Mouse (Mus musculus): ENCODE results near the gene Hps5. TPM values are rescaled to one million over a fixed set of nuclear protein-coding genes. Genes with fewer than 3 reads are reported as not detected.
"Not testable (repeated sequence)": the region's sequence is repeated elsewhere in the genome, so short reads cannot be mapped to it uniquely, and the experiment has no call there.

Hps5 gene
- polyA plus RNA-seq, 1 experiment from 2014 or later = 12.7 TPM

GRCm38 (mm10) chr7:46829911-46830310, 34.0 kb upstream of the Hps5 start:
- Histone ChIP-seq H3K27ac (ENCODE audit: low read length) (no peak overlapping the region), H3K4me3 (ENCODE audit: low read depth, low read length) (no peak overlapping the region), H3K9me3 (ENCODE audit: low read length) (no peaks in the 10 kb centered on the region), H3K4me2 (replicated peaks; ENCODE audit: low read depth, low read length) (no peak overlapping the region), H3K27me3 (replicated peaks; ENCODE audit: insufficient read depth, low read length) (no peaks in the 10 kb centered on the region), H3K4me1 (ENCODE audit: insufficient read depth, low read depth, low read length) (peaks cover 22% of the 10 kb centered on the region; the same call in 1 of the 2 replicates), H3K9ac (replicated peaks; ENCODE audit: low read depth) (no peak overlapping the region), H3K36me3 (ENCODE audit: insufficient read depth, low read length) (no peaks in the 10 kb centered on the region)
- WGBS = 90% methylated on average over 12 of the region's 12 CpGs
- DNase-seq (ENCODE audit: low spot score) = no peak
- no peak for ATAC-seq
- TF ChIP-seq CTCF (IDR thresholded peaks at IDR 0.05) (no peak), EP300 (IDR thresholded peaks at IDR 0.05) (no peak)

GRCm38 (mm10) chr7:46827803-46828184, 31.9 kb upstream of the Hps5 start:
- DNase-seq (ENCODE audit: low spot score) = no peak
- H3K4me2 ChIP-seq (replicated peaks; ENCODE audit: low read depth, low read length) = no peak overlapping the region
- WGBS = 88% methylated on average over 2 of the region's 2 CpGs
- H3K36me3 ChIP-seq (ENCODE audit: insufficient read depth, low read length) = peaks cover 6% of the 10 kb centered on the region; the same call in 1 of the 2 replicates
- no peak overlapping the region for H3K9ac ChIP-seq (replicated peaks; ENCODE audit: low read depth)
- no peaks in the 10 kb centered on the region for H3K9me3 ChIP-seq (ENCODE audit: low read length)
- 0 out of 2 replicates have a peak overlapping the region, but pooled peaks have one; percentile 20 for H3K27ac ChIP-seq (ENCODE audit: low read length)
- TF ChIP-seq CTCF (IDR thresholded peaks at IDR 0.05) (no peak), EP300 (IDR thresholded peaks at IDR 0.05) (no peak)
- no peaks in the 10 kb centered on the region for H3K27me3 ChIP-seq (replicated peaks; ENCODE audit: insufficient read depth, low read length)
- H3K4me1 ChIP-seq (ENCODE audit: insufficient read depth, low read depth, low read length) = peaks cover 20% of the 10 kb centered on the region; the same call in 1 of the 2 replicates
- no peak overlapping the region for H3K4me3 ChIP-seq (ENCODE audit: low read depth, low read length)
- no peak for ATAC-seq

- Histone ChIP-seq H3K4me2 (replicated peaks; ENCODE audit: low read depth, low read length) (peak overlapping the region; percentile 29), H3K27ac (ENCODE audit: low read length) (0 out of 2 replicates have a peak overlapping the region, but pooled peaks have one; percentile 20), H3K4me3 (ENCODE audit: low read depth, low read length) (no peak overlapping the region), H3K9ac (replicated peaks; ENCODE audit: low read depth) (no peak overlapping the region), H3K27me3 (replicated peaks; ENCODE audit: insufficient read depth, low read length) (no peaks in the 10 kb centered on the region), H3K4me1 (ENCODE audit: insufficient read depth, low read depth, low read length) (peaks cover 20% of the 10 kb centered on the region; the same call in 1 of the 2 replicates), H3K36me3 (ENCODE audit: insufficient read depth, low read length) (peaks cover 12% of the 10 kb centered on the region), H3K9me3 (ENCODE audit: low read length) (no peaks in the 10 kb centered on the region)
- no peak for TF ChIP-seq EP300 (IDR thresholded peaks at IDR 0.05)
- ATAC-seq (no peak), DNase-seq (ENCODE audit: low spot score) (peak; percentile 54)
- WGBS = 35% methylated on average over 20 of the region's 20 CpGs
Observed at GRCm38 (mm10) chr7:46827046-46827802, 31.4 kb upstream of the Hps5 start.

DNA sequence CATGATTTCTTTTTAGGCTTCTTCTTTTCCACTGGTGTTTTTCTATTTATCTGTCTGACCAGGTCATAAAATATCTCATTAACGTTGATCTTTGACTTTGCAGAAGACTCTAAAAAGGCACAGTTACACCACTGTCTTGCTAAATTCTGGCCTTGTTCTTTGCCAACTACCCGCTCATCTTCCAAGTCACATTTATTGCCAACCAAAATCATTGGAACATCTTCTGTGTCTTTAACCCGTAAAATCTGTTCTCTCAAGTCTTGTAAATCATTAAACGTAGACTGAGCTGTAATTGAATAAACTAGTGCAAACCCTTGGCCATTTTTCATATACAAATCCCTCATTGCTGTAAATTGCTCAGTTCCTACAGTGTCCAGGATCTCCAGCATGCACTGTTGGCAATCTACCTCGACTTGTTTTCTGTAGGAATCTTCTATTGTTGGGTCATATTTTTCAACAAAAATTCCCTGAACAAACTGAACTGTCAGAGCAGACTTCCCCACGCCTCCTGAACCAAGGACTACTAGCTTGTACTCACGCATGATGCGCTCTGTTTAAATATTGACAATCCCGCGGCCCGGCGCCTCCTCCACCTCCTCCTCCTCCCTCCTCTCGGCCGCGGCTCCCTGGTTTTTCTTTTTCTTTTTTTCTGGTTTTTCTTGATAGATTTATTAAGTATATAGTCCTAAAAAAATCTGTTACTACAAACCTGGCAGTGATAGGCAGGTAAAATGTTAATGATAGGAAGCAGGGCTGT, 25.2 kb upstream of the Hps5 start:
- not testable (repeated sequence) for H3K4me1 ChIP-seq (ENCODE audit: insufficient read depth, low read depth, low read length); H3K4me2 ChIP-seq (replicated peaks; ENCODE audit: low read depth, low read length); H3K9me3 ChIP-seq (ENCODE audit: low read length); H3K9ac ChIP-seq (replicated peaks; ENCODE audit: low read depth); H3K27me3 ChIP-seq (replicated peaks; ENCODE audit: insufficient read depth, low read length); DNase-seq (ENCODE audit: low spot score); H3K27ac ChIP-seq (ENCODE audit: low read length); ATAC-seq; H3K4me3 ChIP-seq (ENCODE audit: low read depth, low read length)
- H3K36me3 ChIP-seq (ENCODE audit: insufficient read depth, low read length) = peaks cover 35% of the 10 kb centered on the region
- 75% methylated on average over 15 of the region's 15 CpGs for WGBS

- 83% methylated on average over 4 of the region's 4 CpGs for WGBS
- Histone ChIP-seq H3K36me3 (ENCODE audit: insufficient read depth, low read length) (peaks cover 42% of the 10 kb centered on the region), H3K4me1 (ENCODE audit: insufficient read depth, low read depth, low read length) (no peaks in the 10 kb centered on the region), H3K4me3 (ENCODE audit: low read depth, low read length) (no peak overlapping the region), H3K27ac (ENCODE audit: low read length) (no peak overlapping the region), H3K9me3 (ENCODE audit: low read length) (no peaks in the 10 kb centered on the region), H3K9ac (replicated peaks; ENCODE audit: low read depth) (no peak overlapping the region), H3K27me3 (replicated peaks; ENCODE audit: insufficient read depth, low read length) (no peaks in the 10 kb centered on the region), H3K4me2 (replicated peaks; ENCODE audit: low read depth, low read length) (no peak overlapping the region)
- DNase-seq (ENCODE audit: low spot score) (no peak), ATAC-seq (no peak)
- no peak for TF ChIP-seq EP300 (IDR thresholded peaks at IDR 0.05)
- no peak for TF ChIP-seq CTCF (IDR thresholded peaks at IDR 0.05)
Observed at GRCm38 (mm10) chr7:46814012-46814411, 18.1 kb upstream of the Hps5 start.

GRCm38 (mm10) chr7:46810325-46810724, 14.5 kb upstream of the Hps5 start:
- no peak overlapping the region for H3K4me2 ChIP-seq (replicated peaks; ENCODE audit: low read depth, low read length)
- H3K9me3 ChIP-seq (ENCODE audit: low read length) = no peaks in the 10 kb centered on the region
- H3K9ac ChIP-seq (replicated peaks; ENCODE audit: low read depth) = no peak overlapping the region
- peaks cover 23% of the 10 kb centered on the region for H3K36me3 ChIP-seq (ENCODE audit: insufficient read depth, low read length)
- ATAC-seq (no peak), DNase-seq (ENCODE audit: low spot score) (no peak)
- no peaks in the 10 kb centered on the region for H3K4me1 ChIP-seq (ENCODE audit: insufficient read depth, low read depth, low read length)
- H3K4me3 ChIP-seq (ENCODE audit: low read depth, low read length) = no peak overlapping the region
- H3K27ac ChIP-seq (ENCODE audit: low read length) = no peak overlapping the region
- 95% methylated on average over 6 of the region's 6 CpGs for WGBS
- no peaks in the 10 kb centered on the region for H3K27me3 ChIP-seq (replicated peaks; ENCODE audit: insufficient read depth, low read length)
- no peak for TF ChIP-seq EP300 (IDR thresholded peaks at IDR 0.05)
- no peak for TF ChIP-seq CTCF (IDR thresholded peaks at IDR 0.05)

Measured in lung, postnatal 0 days (tissue).